Mouse (Mus musculus) hindbrain, embryonic 12.5 days (tissue): Measurements from ENCODE around the gene Nradd. TPM values are rescaled to one million over a fixed set of nuclear protein-coding genes. Genes with fewer than 3 reads are reported as not detected.

Experiments used
- ATAC-seq: fragments of 200-750 bp; cut with Nextera tagmentation; 2 replicates; pipeline ENCODE4 v1.8.0; 2017; ENCODE audit warnings: moderate TSS enrichment; ENCODE audit not compliant: low FRiP score
- H3K27ac ChIP-seq: fragments of 300-500 bp; sonication (generic); 2 replicates; pipeline ENCODE4 v1.5.1; 2016; ENCODE audit warnings: mild to moderate bottlenecking
- H3K27me3 ChIP-seq: fragments of 300-500 bp; sonication (generic); 2 replicates; pipeline ENCODE4 v1.6.1; 2016; ENCODE audit warnings: mild to moderate bottlenecking
- H3K36me3 ChIP-seq: fragments of 300-500 bp; sonication (generic); 2 replicates; pipeline ENCODE4 v1.6.1; 2016; ENCODE audit warnings: mild to moderate bottlenecking
- H3K4me1 ChIP-seq: fragments of 300-500 bp; sonication (generic); 2 replicates; pipeline ENCODE4 v1.6.1; 2016
- H3K4me2 ChIP-seq: fragments of 300-500 bp; sonication (generic); replicated peaks from 2 replicates; pipeline ENCODE4 v1.6.1; 2016; ENCODE audit warnings: mild to moderate bottlenecking
- H3K4me3 ChIP-seq: fragments of 300-500 bp; sonication (generic); 2 replicates; pipeline ENCODE4 v1.5.1; 2016; ENCODE audit warnings: mild to moderate bottlenecking
- H3K9ac ChIP-seq: fragments of 300-500 bp; sonication (generic); 2 replicates; pipeline ENCODE4 v1.6.1; 2016; ENCODE audit warnings: mild to moderate bottlenecking, moderate library complexity
- H3K9me3 ChIP-seq: fragments of 300-500 bp; sonication (generic); replicated peaks from 2 replicates; pipeline ENCODE4 v1.6.1; 2016; ENCODE audit warnings: mild to moderate bottlenecking
- WGBS: fragments of 180-500 bp; shearing (Covaris S2); methylation state at CpG from one replicate; pipeline ENCODE4 v1.1.7; 2016; 5-methylcytosine and 5-hydroxymethylcytosine counted together
- microRNA-seq: library from miRNA; unstranded; fragments of <30 nt; microRNA quantifications from one replicate; pipeline ENCODE4, GENCODE M21; 2017
- polyA plus RNA-seq: library from polyadenylated mRNA; unstranded; fragments of >200 nt; fragmentation: Nextera tagmentation; extraction: Ambion mirVana; gene quantifications from 2 replicates; pipeline ENCODE4 v1.2.1, GENCODE M21; 2016

Nradd gene
- polyA plus RNA-seq, 1 experiment from 2014 or later: 45.2 TPM

DNA sequence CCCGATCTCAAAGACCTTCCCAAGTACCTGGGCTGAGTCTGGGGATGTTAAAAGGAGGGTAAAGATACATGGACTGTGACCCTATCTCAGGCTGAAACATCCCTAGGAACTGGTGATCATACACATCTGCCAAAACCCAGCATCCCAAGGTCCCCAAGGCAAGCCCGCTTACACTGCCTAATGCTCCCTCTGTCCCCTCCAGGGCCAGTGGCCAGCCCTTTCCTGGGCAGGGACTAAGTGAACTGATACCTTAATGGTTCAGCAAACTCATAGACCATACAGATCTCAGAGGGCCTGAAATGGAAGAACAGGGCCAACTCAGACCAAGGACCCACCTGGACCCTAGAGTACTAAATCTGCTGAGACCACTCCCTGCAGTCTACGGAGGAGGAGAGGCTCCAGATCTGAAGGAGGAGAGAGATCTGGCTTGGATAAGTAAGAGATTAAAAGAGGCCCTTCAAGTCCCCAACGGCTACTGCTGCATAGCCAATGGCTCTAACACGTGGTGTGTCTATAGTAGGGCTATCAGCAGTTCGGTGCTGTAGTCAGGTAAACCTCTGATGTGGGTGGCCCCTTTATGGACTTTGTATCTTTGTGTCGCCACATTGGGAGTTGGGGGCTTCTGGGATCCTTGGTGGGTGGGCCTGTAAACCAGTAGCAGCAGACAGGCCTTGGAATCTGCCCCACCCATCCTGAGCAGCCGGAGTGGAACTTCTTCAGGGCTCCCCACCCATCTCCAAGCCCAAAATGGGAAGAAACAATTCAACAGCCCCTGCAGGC is 646 bp downstream of the Nradd start:
- peak overlapping the region; percentile 90 for H3K27ac ChIP-seq
- no peaks in the 10 kb centered on the region for H3K9me3 ChIP-seq
- peak overlapping the region; percentile 99 for H3K4me2 ChIP-seq
- H3K4me1 ChIP-seq: peaks cover 20% of the 10 kb centered on the region
- WGBS: 54% methylated on average over 8 of the region's 8 CpGs
- ATAC-seq: no peak
- peak overlapping the region; percentile 72 for H3K9ac ChIP-seq
- H3K36me3 ChIP-seq: peaks cover 35% of the 10 kb centered on the region
- peak overlapping the region; percentile 52 for H3K4me3 ChIP-seq
- 0 out of 2 replicates have a peak, but pooled peaks cover 8% of the 10 kb centered on the region for H3K27me3 ChIP-seq

DNA sequence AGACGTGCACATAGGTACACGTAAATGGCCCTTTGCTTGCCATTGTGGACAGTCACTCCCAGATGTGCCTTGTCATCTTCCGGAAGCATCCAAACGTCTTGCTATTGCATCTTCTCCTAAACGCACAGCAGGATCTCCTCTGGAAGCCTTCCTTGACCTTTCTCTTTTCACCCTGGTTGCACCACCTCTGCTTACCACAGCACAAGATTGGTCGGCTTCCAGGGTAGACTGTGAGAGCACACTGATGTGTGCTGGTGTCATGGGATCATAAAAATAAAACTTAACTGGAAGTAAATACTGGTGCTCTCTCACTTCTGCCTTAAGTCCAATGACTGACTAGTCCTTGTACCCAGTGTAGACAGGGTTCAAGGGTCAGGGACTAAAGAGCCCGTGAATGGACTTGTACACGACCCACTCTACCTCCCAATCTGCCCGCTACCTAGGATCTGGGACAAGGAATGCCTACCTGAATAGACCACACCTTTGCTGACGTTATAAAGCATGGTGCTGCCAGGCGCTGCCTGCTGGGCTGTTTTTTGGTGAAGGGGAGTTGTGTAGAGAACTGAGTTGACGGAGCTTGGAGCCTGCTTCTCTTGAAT is 1.5 kb downstream of the Nradd start:
- Histone ChIP-seq H3K27ac (no peak overlapping the region), H3K4me3 (no peak overlapping the region), H3K9me3 (no peaks in the 10 kb centered on the region), H3K27me3 (0 out of 2 replicates have a peak, but pooled peaks cover 8% of the 10 kb centered on the region), H3K36me3 (peaks cover 44% of the 10 kb centered on the region), H3K4me2 (peak overlapping the region; percentile 99; the same call in 1 of the 2 replicates), H3K9ac (no peak overlapping the region; the same call in 1 of the 2 replicates), H3K4me1 (peaks cover 20% of the 10 kb centered on the region)
- ATAC-seq: no peak
- 87% methylated on average over 12 of the region's 12 CpGs for WGBS

DNA sequence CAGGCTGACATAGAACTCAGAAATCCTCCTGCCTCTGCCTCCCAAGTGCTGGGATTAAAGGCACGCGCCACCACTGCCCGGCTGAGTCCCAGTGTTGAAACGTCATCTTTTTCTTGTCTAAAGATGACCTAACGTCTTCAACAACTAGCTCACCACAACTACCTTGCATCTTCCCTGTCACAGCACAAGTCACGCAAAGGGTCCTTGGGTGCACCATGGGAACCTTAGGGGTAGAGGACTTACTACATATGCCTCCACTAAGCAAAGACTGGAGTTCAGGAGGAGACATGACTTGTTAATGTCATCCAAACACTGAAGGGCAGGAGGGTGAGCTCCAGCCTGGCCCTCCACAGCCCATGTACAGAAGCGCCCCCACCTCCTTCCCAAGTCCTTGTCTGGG is 3.6 kb downstream of the Nradd start:
- 96% methylated on average over 7 of the region's 7 CpGs for whole genome bisulfite sequencing
- Histone ChIP-seq H3K4me2 (no peak overlapping the region), H3K4me1 (peaks cover 19% of the 10 kb centered on the region), H3K36me3 (peaks cover 62% of the 10 kb centered on the region), H3K9ac (no peak overlapping the region), H3K27ac (no peak overlapping the region), H3K27me3 (no peaks in the 10 kb centered on the region), H3K4me3 (no peak overlapping the region), H3K9me3 (no peaks in the 10 kb centered on the region)
- ATAC-seq: no peak

DNA sequence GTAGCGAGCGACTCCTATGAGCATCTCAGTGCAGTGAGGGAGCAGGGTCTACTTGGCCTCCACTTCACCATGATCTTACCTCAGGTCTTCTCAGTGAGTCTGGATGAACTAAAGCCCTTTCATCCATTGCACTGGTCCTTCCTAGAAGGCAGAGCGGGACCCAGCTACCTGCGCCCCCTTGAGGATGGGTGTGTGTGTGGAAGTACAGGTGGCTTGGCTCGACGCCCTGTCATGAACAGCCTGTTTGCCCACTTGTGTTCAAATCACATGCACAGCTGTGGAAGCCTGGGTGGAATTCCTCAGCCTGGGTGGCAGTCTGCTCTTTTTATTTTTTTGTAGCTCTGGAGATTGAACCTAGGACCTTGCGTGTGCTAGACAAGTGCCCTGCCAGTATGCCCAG is 4.1 kb downstream of the Nradd start:
- peaks cover 14% of the 10 kb centered on the region for H3K4me1 ChIP-seq
- no peak overlapping the region for H3K4me2 ChIP-seq
- no peak overlapping the region for H3K4me3 ChIP-seq
- no peak for ATAC-seq
- no peak overlapping the region for H3K27ac ChIP-seq
- H3K9ac ChIP-seq: no peak overlapping the region
- 92% methylated on average over 7 of the region's 7 CpGs for WGBS
- no peaks in the 10 kb centered on the region for H3K9me3 ChIP-seq
- H3K27me3 ChIP-seq: no peaks in the 10 kb centered on the region
- H3K36me3 ChIP-seq: peaks cover 67% of the 10 kb centered on the region

DNA sequence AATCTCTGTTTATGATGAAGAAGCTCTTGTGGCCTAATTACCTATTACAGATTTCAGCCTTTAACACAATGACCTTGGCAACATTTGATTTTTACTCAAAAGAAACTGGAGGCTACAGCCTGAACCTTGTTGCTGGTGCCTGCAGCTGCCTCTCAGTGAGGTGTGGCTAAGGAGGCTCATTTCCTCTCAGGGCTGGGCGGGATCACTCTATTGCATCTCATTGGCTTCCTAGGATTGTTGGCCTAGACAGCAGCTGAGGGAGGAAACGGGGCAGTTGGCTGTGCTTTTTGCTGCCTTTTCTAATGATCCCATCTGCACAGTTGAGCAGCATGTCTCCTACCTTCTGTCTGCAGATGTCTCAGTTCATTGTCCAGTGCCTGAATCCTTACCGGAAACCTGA is 7.2 kb downstream of the Nradd start:
- Histone ChIP-seq H3K9ac (no peak overlapping the region), H3K27ac (no peak overlapping the region), H3K4me2 (no peak overlapping the region), H3K27me3 (no peaks in the 10 kb centered on the region), H3K4me3 (no peak overlapping the region), H3K9me3 (no peaks in the 10 kb centered on the region), H3K4me1 (no peaks in the 10 kb centered on the region), H3K36me3 (peaks cover 78% of the 10 kb centered on the region)
- 92% methylated on average over 3 of the region's 3 CpGs for WGBS
- no peak for ATAC-seq

DNA sequence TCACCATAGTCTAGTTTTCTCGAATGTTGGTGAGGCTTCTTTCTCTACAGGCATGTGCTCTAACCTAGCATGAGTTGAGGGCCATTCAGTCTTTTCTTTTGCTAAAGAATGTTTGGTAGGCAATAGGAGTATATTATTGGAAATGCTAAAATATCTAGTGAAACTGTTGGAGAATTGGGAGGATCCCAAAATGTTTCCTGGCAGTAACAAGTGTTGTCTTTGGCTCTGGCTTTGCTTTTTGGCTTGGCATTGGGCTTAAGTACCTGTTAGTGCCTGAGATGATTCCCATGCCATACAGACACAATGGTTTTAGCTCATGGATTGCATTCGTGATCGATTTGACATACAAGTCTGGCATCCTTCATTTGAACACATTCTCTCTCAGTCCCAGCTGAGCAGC is 12.8 kb downstream of the Nradd start:
- WGBS: 91% methylated on average over 3 of the region's 3 CpGs
- no peaks in the 10 kb centered on the region for H3K4me1 ChIP-seq
- H3K4me3 ChIP-seq: no peak overlapping the region
- peaks cover 48% of the 10 kb centered on the region for H3K36me3 ChIP-seq
- no peaks in the 10 kb centered on the region for H3K9me3 ChIP-seq
- no peak overlapping the region for H3K4me2 ChIP-seq
- no peaks in the 10 kb centered on the region for H3K27me3 ChIP-seq
- no peak overlapping the region for H3K27ac ChIP-seq
- no peak for ATAC-seq
- H3K9ac ChIP-seq: no peak overlapping the region

DNA sequence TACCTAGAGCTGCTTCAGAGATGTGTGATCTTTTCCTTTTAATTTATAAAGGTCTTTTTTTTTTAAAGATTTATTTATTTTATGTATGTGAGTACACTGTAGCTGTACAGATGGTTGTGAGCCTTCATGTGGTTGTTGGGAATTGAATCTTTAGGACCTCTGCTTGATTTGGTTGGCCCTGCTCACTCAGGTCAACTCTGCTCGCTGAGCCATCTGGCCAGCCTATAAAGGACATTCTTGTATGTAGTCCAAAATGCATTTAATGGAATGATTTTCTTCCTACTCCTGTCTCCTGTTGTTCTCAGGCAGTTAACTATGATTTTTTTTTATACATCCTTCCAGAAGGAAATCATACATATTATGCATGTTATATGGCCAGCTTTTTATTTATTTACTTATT is 40.7 kb downstream of the Nradd start:
- Histone ChIP-seq H3K36me3 (peaks cover 14% of the 10 kb centered on the region; the same call in 1 of the 2 replicates), H3K4me2 (no peak overlapping the region), H3K27ac (no peak overlapping the region), H3K9me3 (no peaks in the 10 kb centered on the region), H3K4me3 (no peak overlapping the region), H3K27me3 (no peaks in the 10 kb centered on the region), H3K9ac (no peak overlapping the region), H3K4me1 (no peaks in the 10 kb centered on the region)
- no peak for ATAC-seq
- WGBS: 93% methylated on average over 1 of the region's 1 CpGs

DNA sequence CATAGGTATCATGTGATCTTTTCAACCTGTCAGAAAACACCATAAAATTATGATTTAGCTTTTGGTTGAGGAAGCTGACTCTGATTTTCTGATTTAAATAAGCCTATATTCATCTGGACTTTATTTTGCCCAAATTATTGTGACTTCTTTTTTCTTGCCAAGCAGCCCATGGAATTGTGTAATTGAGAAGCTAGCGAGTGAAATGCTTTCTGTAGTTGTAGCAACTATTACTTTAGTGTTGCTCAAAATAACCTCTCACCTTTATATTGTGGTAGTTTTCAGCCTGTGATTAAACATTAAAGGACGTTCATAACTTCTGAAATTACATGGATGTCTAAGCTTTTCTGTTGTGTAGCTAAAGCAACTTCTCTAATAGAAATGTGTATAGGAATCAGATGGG is 42.1 kb downstream of the Nradd start:
- H3K9me3 ChIP-seq: no peaks in the 10 kb centered on the region
- H3K27ac ChIP-seq: no peak overlapping the region
- H3K27me3 ChIP-seq: no peaks in the 10 kb centered on the region
- 87% methylated on average over 2 of the region's 2 CpGs for WGBS
- ATAC-seq: no peak
- H3K36me3 ChIP-seq: peaks cover 15% of the 10 kb centered on the region; the same call in 1 of the 2 replicates
- no peak overlapping the region for H3K4me2 ChIP-seq
- H3K4me1 ChIP-seq: no peaks in the 10 kb centered on the region
- no peak overlapping the region for H3K9ac ChIP-seq
- H3K4me3 ChIP-seq: no peak overlapping the region

Small RNA genes within 50 kb of the gene (microRNA-seq; reads per million reads assigned to microRNA genes)
- not detected for gene Mir8107

Other genes with a start within 250 kb of the Nradd start
- gene Ptpn23, start 216.2 kb downstream of the Nradd start, polyA plus RNA-seq: 22.5 and 23.6 TPM in 2 replicates
- 2.9 and 4.1 TPM in 2 replicates for gene Ngp, start 204.7 kb downstream of the Nradd start, polyA plus RNA-seq
- gene Klhl18, start 147.8 kb downstream of the Nradd start, polyA plus RNA-seq: 13.5 and 13.8 TPM in 2 replicates
- 3.7 and 5.3 TPM in 2 replicates for gene Kif9, start 147.5 kb downstream of the Nradd start, polyA plus RNA-seq
- gene Setd2, start 91.9 kb downstream of the Nradd start, polyA plus RNA-seq: 48.7 and 49.7 TPM in 2 replicates
- 1.8 and 2.1 TPM in 2 replicates for gene Nbeal2, start 29.7 kb upstream of the Nradd start, polyA plus RNA-seq
- gene Ccdc12, start 32.1 kb upstream of the Nradd start, polyA plus RNA-seq: 113 and 114 TPM in 2 replicates
- 2.0 TPM in 2 replicates for gene Myl3, start 117.4 kb upstream of the Nradd start, polyA plus RNA-seq
- 44.3 and 52.4 TPM in 2 replicates for gene Pth1r, start 122.7 kb upstream of the Nradd start, polyA plus RNA-seq
- gene Prss42, start 173.7 kb upstream of the Nradd start, polyA plus RNA-seq: not detected in 2 replicates
- not detected in 2 replicates for gene Prss44, start 189.5 kb upstream of the Nradd start, polyA plus RNA-seq
- not detected in 2 replicates for gene Prss43, start 202.2 kb upstream of the Nradd start, polyA plus RNA-seq
- gene Prss45, start 210.1 kb upstream of the Nradd start, polyA plus RNA-seq: not detected in 2 replicates
- not detected in 2 replicates for gene Prss46, start 220.1 kb upstream of the Nradd start, polyA plus RNA-seq
- 0.26 TPM in 1 of 2 replicates, not detected in the other for gene Prss50, start 233.5 kb upstream of the Nradd start, polyA plus RNA-seq